Mouse (Mus musculus) frontal cortex, postnatal 36 days (tissue): ENCODE results near the gene Dars.
"Not testable (repeated sequence)": the region's sequence is repeated elsewhere in the genome, so short reads cannot be mapped to it uniquely, and the experiment has no call there.

ENCODE experiments used
- DNase-seq, 2 experiments: peaks; one replicate each; pipeline ENCODE4 v3.0.0; 2022; ENCODE audit warnings: low spot score in 2 of 2

Gene Dars

DNA sequence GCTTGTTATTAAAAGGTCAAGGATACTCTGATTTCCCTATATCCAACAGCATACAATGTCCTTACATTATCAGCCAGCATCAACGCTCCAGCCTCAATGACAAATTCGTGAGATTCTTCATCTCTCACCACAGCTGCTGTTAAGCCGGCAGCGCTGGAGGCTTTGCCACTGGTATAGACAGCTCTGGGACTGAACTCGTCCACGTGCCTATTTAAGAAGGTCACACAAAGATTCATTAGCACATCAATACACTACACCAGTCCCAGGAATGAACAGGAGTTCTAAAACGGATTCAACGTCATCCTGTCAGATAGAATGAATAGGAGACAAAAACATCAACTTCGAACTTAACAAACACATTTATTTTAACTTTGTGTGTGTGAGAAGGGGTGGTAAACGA, 72.9 kb downstream of the Dars start:
- DNase-seq = no peak

DNA sequence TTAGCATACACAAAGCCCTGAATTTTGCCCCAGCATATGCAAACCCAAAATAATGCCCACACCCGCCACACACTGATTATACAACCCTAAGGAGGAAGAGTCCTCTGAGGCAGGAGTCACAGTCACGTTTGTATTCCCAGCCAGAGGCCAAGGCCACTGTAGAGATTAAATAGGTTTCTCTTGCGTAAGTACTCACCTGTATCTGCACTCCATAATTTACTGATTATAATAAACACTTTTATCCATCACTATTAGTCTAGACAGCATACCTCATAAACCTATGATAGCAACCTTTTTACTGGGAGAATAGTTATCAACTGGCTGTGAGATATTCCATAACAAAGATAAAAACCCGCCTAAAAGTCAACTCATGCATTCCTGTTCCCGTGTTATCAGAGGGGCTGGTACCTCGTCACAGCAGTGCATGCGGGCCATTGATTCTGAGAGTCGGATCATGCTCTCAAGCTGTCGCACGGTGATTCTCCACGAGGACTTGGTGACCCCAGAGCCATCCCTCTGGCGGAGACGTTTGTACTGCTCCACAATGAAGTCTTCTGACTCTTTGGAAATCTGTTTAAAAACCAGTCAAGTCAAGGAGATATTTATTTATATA, 79.4 kb downstream of the Dars start:
- no peak for DNase-seq

- DNase-seq = no peak
Measured at GRCm38 (mm10) chr1:128330313-128330712, 86.9 kb downstream of the Dars start.

- no peak for DNase-seq
Measured at GRCm38 (mm10) chr1:128328218-128328617, 89.0 kb downstream of the Dars start, which contains the start of gene Lct. Lct (minus strand) TSS chr1:128328318.

DNA sequence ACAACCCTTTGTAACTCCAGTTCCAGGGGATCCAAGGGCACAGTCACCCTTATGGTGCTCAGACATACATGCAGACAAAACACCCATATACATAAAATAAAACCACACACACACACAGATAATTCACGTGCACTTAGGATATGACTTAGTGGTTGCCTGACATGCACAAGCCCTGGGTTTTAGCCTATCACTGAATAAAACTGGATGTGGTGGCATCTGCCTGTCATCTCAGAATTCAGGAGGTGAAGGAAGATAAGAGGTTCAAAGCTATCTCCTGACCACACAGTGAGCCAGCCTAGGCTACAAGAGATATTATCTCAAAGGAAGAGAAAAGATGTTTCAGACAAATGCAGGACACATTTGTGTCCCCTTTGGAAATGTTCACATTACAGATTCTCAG, 90.0 kb downstream of the Dars start:
- no peak for DNase-seq

- DNase-seq = no peak
Measured at GRCm38 (mm10) chr1:128324776-128325175, 92.4 kb downstream of the Dars start.

GRCm38 (mm10) chr1:128323026-128323643, 94.0 kb downstream of the Dars start:
- DNase-seq = no peak

GRCm38 (mm10) chr1:128319266-128319665, 97.9 kb downstream of the Dars start:
- DNase-seq = not testable (repeated sequence)

- DNase-seq = no peak
Measured at GRCm38 (mm10) chr1:128314665-128315064, 102.5 kb downstream of the Dars start.
